In genomic region chr17:77711130-77711529, GRCm38 (mm10) we compare ENCODE assay signal across 11 mouse cellular contexts.
"Had no signal": no experiment of that assay in that cellular context is flagged by ENCODE, and none has a peak within 500 bp of the region (broad histone marks: within the 10 kb centered on the region; RNA-seq: fewer than 3 reads in every experiment).

No protein-coding gene starts in this region.

- H3K27ac ChIP-seq: kidney, embryonic 15.5 days; liver, embryonic 13.5 days; midbrain, embryonic 12.5 days; neural tube, embryonic 12.5 days; stomach, embryonic 15.5 days had no signal

- H3K4me3 ChIP-seq: kidney, embryonic 15.5 days; liver, embryonic 13.5 days; midbrain, embryonic 12.5 days; neural tube, embryonic 12.5 days; stomach, embryonic 15.5 days had no signal

- DNase-seq: liver, embryonic 13.5 days; lung, adult 2 months; lung, postnatal 14 days; lung, postnatal 4 days; right cerebral cortex, postnatal 25 days; spleen, adult 18-20 months; thymus, postnatal 25 days had no signal

- H3K4me2 ChIP-seq: kidney, embryonic 15.5 days; liver, embryonic 13.5 days; midbrain, embryonic 12.5 days; neural tube, embryonic 12.5 days; stomach, embryonic 15.5 days had no signal

- H3K4me1 ChIP-seq: kidney, embryonic 15.5 days; liver, embryonic 13.5 days; midbrain, embryonic 12.5 days; neural tube, embryonic 12.5 days; stomach, embryonic 15.5 days had no signal

- H3K36me3 ChIP-seq: kidney, embryonic 15.5 days; liver, embryonic 13.5 days; midbrain, embryonic 12.5 days; neural tube, embryonic 12.5 days; stomach, embryonic 15.5 days had no signal

- H3K9me3 ChIP-seq: kidney, embryonic 15.5 days; liver, embryonic 13.5 days; midbrain, embryonic 12.5 days; neural tube, embryonic 12.5 days; stomach, embryonic 15.5 days had no signal

- H3K9ac ChIP-seq: kidney, embryonic 15.5 days; liver, embryonic 13.5 days; midbrain, embryonic 12.5 days; neural tube, embryonic 12.5 days; stomach, embryonic 15.5 days had no signal

- H3K27me3 ChIP-seq: kidney, embryonic 15.5 days; liver, embryonic 13.5 days; midbrain, embryonic 12.5 days; neural tube, embryonic 12.5 days; stomach, embryonic 15.5 days had no signal
